Comparison of ENCODE assay signal across 8 mouse cellular contexts in the genomic region with DNA sequence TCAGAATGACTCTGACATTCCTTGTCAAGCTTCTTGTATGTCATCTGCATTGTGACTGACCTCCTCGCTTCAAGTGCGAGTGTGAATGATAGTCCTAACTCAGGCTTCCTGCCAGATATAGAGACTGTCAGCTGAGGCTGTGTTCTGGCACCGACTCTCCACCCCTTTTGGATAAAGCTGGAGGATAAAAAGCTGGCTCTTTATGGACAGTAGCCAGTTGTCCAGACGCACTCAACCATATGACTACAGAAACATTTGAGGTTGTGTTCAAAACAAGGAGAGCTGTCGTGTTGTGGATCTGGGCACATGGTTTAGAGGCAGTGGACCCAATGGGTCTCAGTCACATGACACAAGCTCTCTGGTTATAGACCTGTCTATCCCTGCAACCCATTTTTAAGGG.
DNase-seq lines count a peak whose midpoint lies in the region; ATAC-seq and TF ChIP-seq lines count a peak whose summit lies in the region.

No protein-coding gene starts in this region.

- ATAC-seq in heart, embryonic 13.5 days (ENCODE audit: extremely low read depth, insufficient number of reproducible peaks, low FRiP score, low TSS enrichment) = peak; percentile 16; the same call in 1 of the 2 replicates

- H3K9ac ChIP-seq in heart, embryonic 13.5 days = 0 out of 2 replicates have a peak overlapping the region, but pooled peaks have one; percentile 47

- 5% methylated on average over 5 of the region's 5 CpGs for WGBS in heart, embryonic 13.5 days
- WGBS in olfactory bulb, adult 2 months = 59% methylated on average over 5 of the region's 5 CpGs

- H3K36me3 ChIP-seq in heart, embryonic 13.5 days = no peaks in the 10 kb centered on the region

- TF ChIP-seq POLR2A in olfactory bulb, adult 2 months (IDR thresholded peaks at IDR 0.05; ENCODE audit: insufficient read depth, low read depth, low read length) = no peak

- DNase-seq in adrenal gland, postnatal 10 days = peak; percentile 61
- DNase-seq in adrenal gland, adult 18-20 months (ENCODE audit: low spot score in 2 of 2) = no peak
- peak; percentile 57 for DNase-seq in cerebellum, adult 11 months
- peak; percentile 64 to 73 for DNase-seq in kidney, postnatal 36 days
- DNase-seq in thymus, adult 18-20 months = no peak
- DNase-seq in urinary bladder, postnatal 4 days (ENCODE audit: low spot score in 2 of 2) = no peak

- peaks cover 78% of the 10 kb centered on the region for H3K4me1 ChIP-seq in heart, embryonic 13.5 days
- H3K4me1 ChIP-seq in olfactory bulb, adult 2 months (ENCODE audit: control insufficient read depth, insufficient read depth, low read length) = peaks cover 33% of the 10 kb centered on the region

- H3K4me2 ChIP-seq in heart, embryonic 13.5 days = peak overlapping the region; percentile 22; the same call in 1 of the 2 replicates

- H3K9me3 ChIP-seq in heart, embryonic 13.5 days = no peaks in the 10 kb centered on the region

- H3K27ac ChIP-seq in heart, embryonic 13.5 days (replicated peaks) = peak overlapping the region; percentile 96
- peak overlapping the region; percentile 82 for H3K27ac ChIP-seq in olfactory bulb, adult 2 months (ENCODE audit: insufficient read depth, low read depth, low read length)

- H3K4me3 ChIP-seq in heart, embryonic 13.5 days = no peak overlapping the region
- no peak overlapping the region for H3K4me3 ChIP-seq in olfactory bulb, adult 2 months (ENCODE audit: insufficient read depth, low read depth, low read length)

- no peak for TF ChIP-seq CTCF in olfactory bulb, adult 2 months (IDR thresholded peaks at IDR 0.05; ENCODE audit: insufficient read depth, low read depth, low read length)

- H3K27me3 ChIP-seq in heart, embryonic 13.5 days (replicated peaks) = no peaks in the 10 kb centered on the region

Comparison
In these comparisons a context has a peak if more than half of its experiments do, and no peak if none do; other contexts are left out.
1. DNase-seq: peak in adrenal gland, postnatal 10 days (single experiment), cerebellum, adult 11 months (single experiment) and kidney, postnatal 36 days (2 of 2); none in adrenal gland, adult 18-20 months (0 of 2), thymus, adult 18-20 months (0 of 2) and urinary bladder, postnatal 4 days (0 of 2).